ENCODE assay signal across 11 mouse cellular contexts in genomic region chr4:55351860-55352259, GRCm38 (mm10). TPM values are rescaled to one million over a fixed set of nuclear protein-coding genes. Genes with fewer than 3 reads are reported as not detected.
DNase-seq lines count a peak whose midpoint lies in the region; ATAC-seq and TF ChIP-seq lines count a peak whose summit lies in the region.
"Had no signal": no experiment of that assay in that cellular context is flagged by ENCODE, and none has a peak within 500 bp of the region (broad histone marks: within the 10 kb centered on the region; RNA-seq: fewer than 3 reads in every experiment).

No protein-coding gene starts in this region.

- H3K27ac ChIP-seq in gastrocnemius, adult 2 months = peak overlapping the region; percentile 99; the same call in 1 of the 2 replicates
- H3K27ac ChIP-seq in neural tube, embryonic 11.5 days (ENCODE audit: low read depth, low read length) = no peak overlapping the region
- 0 out of 2 replicates have a peak overlapping the region, but pooled peaks have one; percentile 15 for H3K27ac ChIP-seq in liver, embryonic 15.5 days (replicated peaks)
- H3K27ac ChIP-seq: embryonic facial prominence, embryonic 15.5 days had no signal

- no peaks in the 10 kb centered on the region for H3K9me3 ChIP-seq in neural tube, embryonic 11.5 days (ENCODE audit: control insufficient read depth, low read length)
- no peaks in the 10 kb centered on the region for H3K9me3 ChIP-seq in liver, embryonic 15.5 days (replicated peaks)
- H3K9me3 ChIP-seq: embryonic facial prominence, embryonic 15.5 days had no signal

- DNase-seq in gastrocnemius, adult 2 months = no peak
- DNase-seq in gastrocnemius, postnatal 4 days (ENCODE audit: low spot score in 2 of 2) = no peak
- no peak for DNase-seq in neural tube, embryonic 11.5 days (ENCODE audit: low spot score)
- no peak for DNase-seq in neural tube, embryonic 10.5 days (ENCODE audit: extremely low spot score, low spot score)
- no peak for DNase-seq in testis, postnatal 10 days (ENCODE audit: low spot score)
- no peak for DNase-seq in left cerebral cortex, postnatal 36 days (ENCODE audit: low spot score in 2 of 2)
- no peak for DNase-seq in frontal cortex, adult 2 months (ENCODE audit: extremely low spot score in 1 of 2, low spot score in 1 of 2)
- DNase-seq: adrenal gland, postnatal 10 days; B cell, adult 2 months had no signal

- intact Hi-C loops in gastrocnemius, adult 2 months (cut with DNase I) = no loop called here
- intact Hi-C loops in left cerebral cortex, postnatal 36 days (cut with DNase I) = no loop called here

- ATAC-seq in neural tube, embryonic 11.5 days (ENCODE audit: insufficient read depth, low FRiP score, low TSS enrichment) = no peak
- no peak for ATAC-seq in liver, embryonic 15.5 days (ENCODE audit: insufficient read depth)

- 0 out of 2 replicates have a peak overlapping the region, but pooled peaks have one; percentile 55 for H3K4me2 ChIP-seq in neural tube, embryonic 11.5 days (ENCODE audit: low read depth)
- peak overlapping the region; percentile 85 for H3K4me2 ChIP-seq in liver, embryonic 15.5 days

- peaks cover 6% of the 10 kb centered on the region for H3K4me1 ChIP-seq in neural tube, embryonic 11.5 days (ENCODE audit: control insufficient read depth, insufficient read depth, low read length)
- H3K4me1 ChIP-seq in liver, embryonic 15.5 days (replicated peaks) = peaks cover 54% of the 10 kb centered on the region

- H3K36me3 ChIP-seq in neural tube, embryonic 11.5 days (ENCODE audit: control insufficient read depth, insufficient read depth, low read length) = no peaks in the 10 kb centered on the region; the same call in 1 of the 2 replicates
- H3K36me3 ChIP-seq in liver, embryonic 15.5 days (replicated peaks) = peaks cover 3% of the 10 kb centered on the region; the same call in 1 of the 2 replicates
- H3K36me3 ChIP-seq: embryonic facial prominence, embryonic 15.5 days had no signal

- no peak for TF ChIP-seq CTCF in gastrocnemius, adult 2 months (IDR thresholded peaks at IDR 0.05)

- no peaks in the 10 kb centered on the region for H3K27me3 ChIP-seq in neural tube, embryonic 11.5 days (ENCODE audit: control insufficient read depth, insufficient read depth, low read length)
- no peaks in the 10 kb centered on the region for H3K27me3 ChIP-seq in liver, embryonic 15.5 days
- H3K27me3 ChIP-seq: embryonic facial prominence, embryonic 15.5 days had no signal

- peak overlapping the region; percentile 80 for H3K4me3 ChIP-seq in gastrocnemius, adult 2 months
- no peak overlapping the region for H3K4me3 ChIP-seq in neural tube, embryonic 11.5 days (ENCODE audit: low read depth, low read length)
- H3K4me3 ChIP-seq in liver, embryonic 15.5 days (replicated peaks) = peak overlapping the region; percentile 98; the same call in 1 of the 2 replicates

- no peak overlapping the region for H3K9ac ChIP-seq in neural tube, embryonic 11.5 days (ENCODE audit: low read length)
- H3K9ac ChIP-seq in liver, embryonic 15.5 days = 0 out of 2 replicates have a peak overlapping the region, but pooled peaks have one; percentile 2
- H3K9ac ChIP-seq: embryonic facial prominence, embryonic 15.5 days had no signal

RNA-seq across cellular contexts. Expression of gene Rad23b, which starts 2.0 kb away (rescaled TPM):
- 100 to 1,000 TPM; 112 to 134 TPM for total RNA-seq in gastrocnemius, adult 2 months (2021)
- total RNA-seq in gastrocnemius, postnatal 4 days (2021) = 100 to 1,000 TPM; 149 TPM
- polyA plus RNA-seq in neural tube, embryonic 11.5 days (2014; fragmentation: Nextera tagmentation; extraction: Ambion mirVana) = 87.3 and 100.0 TPM in 2 replicates
- polyA plus RNA-seq in liver, embryonic 15.5 days (2015; fragmentation: Nextera tagmentation; extraction: Ambion mirVana) = 33.5 and 36.6 TPM in 2 replicates
- 100 to 1,000 TPM; 190 to 197 TPM for total RNA-seq in left cerebral cortex, postnatal 36 days (2021)
- polyA plus RNA-seq in frontal cortex, adult 2 months (2012; rRNA removed) = 112 and 125 TPM in 2 replicates
